Mouse (Mus musculus) neural tube, embryonic 13.5 days (tissue): Measurements from ENCODE around the gene Haao. TPM values are rescaled to one million over a fixed set of nuclear protein-coding genes. Genes with fewer than 3 reads are reported as not detected.
A peak's percentile ranks its signal among the peaks of the same experiment; 100 is the strongest.

Experiments
- ATAC-seq: fragments of 200-750 bp; cut with Nextera tagmentation; 2 replicates; pipeline ENCODE4 v1.8.0; 2017; ENCODE audit warnings: low read depth, mild to moderate bottlenecking, moderate TSS enrichment, moderate library complexity
- H3K27ac ChIP-seq: fragments of 300-500 bp; sonication (generic); replicated peaks from 2 replicates; pipeline ENCODE4 v1.5.1; 2015; ENCODE audit warnings: moderate library complexity, mild to moderate bottlenecking, inconsistent platforms
- H3K27me3 ChIP-seq: fragments of 300-500 bp; sonication (generic); 2 replicates; pipeline ENCODE4 v1.6.1; 2015; ENCODE audit warnings: mild to moderate bottlenecking, inconsistent platforms
- H3K36me3 ChIP-seq: fragments of 300-500 bp; sonication (generic); 2 replicates; pipeline ENCODE4 v1.6.1; 2015; ENCODE audit warnings: mild to moderate bottlenecking, inconsistent platforms
- H3K4me1 ChIP-seq: fragments of 300-500 bp; sonication (generic); replicated peaks from 2 replicates; pipeline ENCODE4 v1.6.1; 2015; ENCODE audit warnings: inconsistent platforms
- H3K4me2 ChIP-seq: fragments of 300-500 bp; sonication (generic); 2 replicates; pipeline ENCODE4 v1.6.1; 2015; ENCODE audit warnings: inconsistent platforms, mild to moderate bottlenecking, moderate library complexity
- H3K4me3 ChIP-seq: fragments of 300-500 bp; sonication (generic); 2 replicates; pipeline ENCODE4 v1.5.1; 2015; ENCODE audit warnings: mild to moderate bottlenecking, inconsistent platforms
- H3K9ac ChIP-seq: fragments of 300-500 bp; sonication (generic); 2 replicates; pipeline ENCODE4 v1.6.1; 2015; ENCODE audit warnings: moderate library complexity, mild to moderate bottlenecking, inconsistent platforms
- H3K9me3 ChIP-seq: fragments of 300-500 bp; sonication (generic); 2 replicates; pipeline ENCODE4 v1.6.1; 2016; ENCODE audit warnings: inconsistent platforms
- WGBS: fragments of 180-500 bp; shearing (Covaris S2); methylation state at CpG from one replicate; pipeline ENCODE4 v1.1.7; 2015; 5-methylcytosine and 5-hydroxymethylcytosine counted together
- polyA plus RNA-seq: library from polyadenylated mRNA; unstranded; fragments of >200 nt; fragmentation: Nextera tagmentation; extraction: Ambion mirVana; gene quantifications from 2 replicates; pipeline ENCODE4 v1.2.1, GENCODE M21; 2015

Haao gene
- polyA plus RNA-seq = not detected in 2 replicates

DNA sequence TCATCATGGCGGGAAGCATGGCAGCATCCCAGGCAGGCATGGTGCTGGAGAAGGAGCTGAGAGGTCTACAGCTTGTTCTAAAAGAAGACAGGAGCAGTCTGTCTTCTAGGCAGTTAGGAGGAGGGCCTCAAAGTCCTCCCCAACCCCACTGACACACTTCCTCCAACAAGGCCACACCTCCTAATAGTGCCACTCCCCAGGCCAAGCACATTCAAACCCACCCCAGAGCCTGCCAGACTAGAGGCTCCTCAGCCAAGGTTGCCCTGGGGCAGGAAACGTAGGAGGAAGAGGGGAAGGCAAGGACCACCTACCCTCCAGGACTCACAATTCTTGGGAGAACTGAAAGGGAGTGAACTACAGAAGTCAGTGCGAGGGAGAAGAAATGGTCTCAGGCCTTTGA lies at the start of gene Haao:
Haao (minus strand) TSS at position 149 of the 400 bp plus-strand sequence.
- no peak within 1 kb of the TSS for H3K27ac ChIP-seq
- WGBS = 89% methylated on average over 3 of the region's 3 CpGs

DNA sequence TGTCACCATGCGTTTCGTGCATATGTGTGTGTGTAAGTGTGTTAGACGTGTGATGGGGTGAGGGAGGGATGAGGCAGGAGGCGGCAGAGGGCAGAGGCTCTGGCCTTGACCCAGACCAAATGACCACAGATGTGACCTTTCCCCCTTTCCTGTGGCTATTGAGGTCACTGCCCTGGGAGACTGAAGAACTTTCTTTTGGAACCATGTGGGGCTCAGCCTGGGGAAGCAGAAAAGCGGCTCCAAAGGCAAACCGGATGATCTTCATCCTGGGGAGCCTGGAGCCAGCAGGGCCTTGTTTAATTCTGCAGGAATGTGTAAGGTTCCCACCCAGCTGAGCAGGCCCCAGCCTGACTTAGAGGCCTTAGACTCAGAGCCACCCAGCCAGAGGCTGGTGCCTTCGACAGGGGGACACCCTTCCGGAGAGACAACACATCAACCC lies 49.6 kb upstream of the Haao start:
- H3K4me1 ChIP-seq = peaks cover 24% of the 10 kb centered on the region
- 69% methylated on average over 8 of the region's 8 CpGs for WGBS

More for the DNA sequence above, at the start of gene Haao:
- Histone ChIP-seq H3K9ac (no peak within 1 kb of the TSS), H3K4me2 (no peak within 1 kb of the TSS), H3K9me3 (no peaks in the 10 kb centered on the region), H3K27me3 (no peaks in the 10 kb centered on the region), H3K4me3 (no peak within 1 kb of the TSS), H3K4me1 (peaks cover 16% of the 10 kb centered on the region), H3K36me3 (no peaks in the 10 kb centered on the region)
- no peak for ATAC-seq

DNA sequence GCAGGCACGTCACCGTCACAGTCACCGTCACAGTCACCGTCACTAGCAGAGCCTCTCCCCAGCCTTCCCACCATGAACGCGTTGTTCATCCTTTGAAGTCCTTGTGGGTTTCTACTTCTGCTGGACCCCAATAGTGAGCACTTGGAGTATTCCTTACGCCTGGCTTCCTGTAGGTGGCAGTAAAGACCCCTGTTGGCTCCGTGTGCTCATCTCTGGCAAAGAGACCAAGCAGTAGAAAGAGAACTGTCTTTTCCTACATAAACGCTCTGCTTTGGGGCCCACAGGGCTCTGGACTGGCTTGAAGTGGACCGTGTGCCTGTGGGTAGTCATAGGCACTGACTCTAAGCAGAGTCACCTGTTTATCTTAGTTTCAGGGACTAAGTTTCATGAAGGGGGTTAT lies 49.0 kb upstream of the Haao start:
- WGBS = 23% methylated on average over 10 of the region's 10 CpGs
- no peaks in the 10 kb centered on the region for H3K9me3 ChIP-seq
- no peak overlapping the region for H3K4me3 ChIP-seq
- H3K27me3 ChIP-seq = no peaks in the 10 kb centered on the region
- H3K4me1 ChIP-seq = peaks cover 18% of the 10 kb centered on the region
- ATAC-seq = no peak
- no peak overlapping the region for H3K27ac ChIP-seq
- no peaks in the 10 kb centered on the region for H3K36me3 ChIP-seq
- no peak overlapping the region for H3K9ac ChIP-seq
- no peak overlapping the region for H3K4me2 ChIP-seq

More for the DNA sequence above, 49.6 kb upstream of the Haao start:
- ATAC-seq = no peak
- Histone ChIP-seq H3K27ac (0 out of 2 replicates have a peak overlapping the region, but pooled peaks have one; percentile 14), H3K4me2 (no peak overlapping the region), H3K36me3 (no peaks in the 10 kb centered on the region), H3K4me3 (no peak overlapping the region), H3K9me3 (no peaks in the 10 kb centered on the region), H3K9ac (no peak overlapping the region), H3K27me3 (no peaks in the 10 kb centered on the region)

DNA sequence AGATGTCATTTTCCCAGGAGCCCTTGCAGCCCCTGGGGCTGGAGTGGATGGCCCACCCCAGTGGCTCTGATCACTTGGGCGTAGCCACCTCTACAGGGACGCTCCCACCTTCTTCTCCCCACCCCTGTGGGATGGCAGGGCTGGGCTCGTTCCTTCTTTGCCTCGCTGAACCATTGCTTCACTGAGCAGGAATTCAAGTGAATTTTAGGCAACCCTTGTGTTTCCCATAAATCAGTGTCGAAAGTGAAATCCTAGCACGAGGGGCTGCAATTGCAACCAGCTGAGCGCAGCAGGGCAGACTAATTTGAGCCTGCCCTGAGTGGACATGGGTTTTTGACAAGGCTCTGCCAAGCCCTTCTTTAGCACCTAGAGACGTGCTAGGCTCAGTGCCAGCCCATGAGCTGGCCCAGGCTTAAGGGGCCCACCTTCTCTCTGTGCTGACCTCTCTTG lies 47.6 kb upstream of the Haao start:
- no peaks in the 10 kb centered on the region for H3K9me3 ChIP-seq
- H3K36me3 ChIP-seq = no peaks in the 10 kb centered on the region
- no peaks in the 10 kb centered on the region for H3K27me3 ChIP-seq
- H3K4me3 ChIP-seq = no peak overlapping the region
- no peak overlapping the region for H3K27ac ChIP-seq
- WGBS = 47% methylated on average over 8 of the region's 8 CpGs
- no peak for ATAC-seq
- H3K4me2 ChIP-seq = no peak overlapping the region
- H3K4me1 ChIP-seq = peaks cover 25% of the 10 kb centered on the region
- H3K9ac ChIP-seq = no peak overlapping the region

DNA sequence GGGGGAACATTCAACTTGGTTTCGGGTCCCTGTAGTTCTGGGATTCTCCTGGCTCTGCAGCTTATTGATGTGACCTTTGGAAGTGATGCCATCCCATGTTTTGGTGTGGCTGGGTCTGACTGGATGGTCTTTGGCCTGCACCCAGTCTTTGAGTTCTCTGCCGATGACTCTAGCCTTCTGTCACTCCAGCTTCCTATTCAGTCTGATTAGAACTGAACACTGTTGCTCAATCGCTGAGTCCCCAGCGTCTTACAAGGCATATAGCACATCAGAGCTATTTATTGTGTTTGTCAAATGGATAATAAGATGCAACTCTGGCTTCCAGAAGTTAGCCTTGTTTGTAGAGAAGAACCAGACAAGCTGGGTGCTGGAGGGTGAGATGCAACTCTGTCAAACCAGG lies 45.4 kb upstream of the Haao start:
- Histone ChIP-seq H3K4me2 (no peak overlapping the region), H3K27ac (no peak overlapping the region), H3K4me3 (no peak overlapping the region), H3K27me3 (no peaks in the 10 kb centered on the region), H3K9ac (no peak overlapping the region), H3K4me1 (peaks cover 38% of the 10 kb centered on the region), H3K9me3 (no peaks in the 10 kb centered on the region), H3K36me3 (no peaks in the 10 kb centered on the region)
- no peak for ATAC-seq
- WGBS = 88% methylated on average over 4 of the region's 4 CpGs

DNA sequence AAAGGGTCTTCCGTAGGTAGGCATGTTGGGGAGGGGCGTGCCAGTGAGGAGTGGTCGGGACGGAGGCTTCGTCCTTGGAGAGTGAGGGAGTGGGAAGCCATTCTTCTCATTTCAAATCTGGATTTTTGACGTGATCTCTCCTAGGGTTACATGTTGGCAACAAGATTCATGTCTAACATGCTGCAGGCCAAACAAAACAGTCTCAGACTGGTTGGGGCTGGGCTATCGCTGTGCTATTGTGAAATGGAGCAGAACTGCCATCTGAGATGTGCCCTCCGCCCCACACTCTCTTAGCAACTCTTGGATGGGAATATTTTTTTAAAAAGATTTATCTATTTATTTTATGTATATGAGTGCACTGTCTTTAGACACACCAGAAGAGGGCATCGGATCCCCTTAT lies 44.1 kb upstream of the Haao start:
- 78% methylated on average over 9 of the region's 9 CpGs for WGBS
- H3K27me3 ChIP-seq = no peaks in the 10 kb centered on the region
- no peak for ATAC-seq
- no peaks in the 10 kb centered on the region for H3K36me3 ChIP-seq
- no peak overlapping the region for H3K27ac ChIP-seq
- H3K4me2 ChIP-seq = no peak overlapping the region
- no peak overlapping the region for H3K9ac ChIP-seq
- peaks cover 28% of the 10 kb centered on the region for H3K4me1 ChIP-seq
- H3K9me3 ChIP-seq = no peaks in the 10 kb centered on the region
- no peak overlapping the region for H3K4me3 ChIP-seq

DNA sequence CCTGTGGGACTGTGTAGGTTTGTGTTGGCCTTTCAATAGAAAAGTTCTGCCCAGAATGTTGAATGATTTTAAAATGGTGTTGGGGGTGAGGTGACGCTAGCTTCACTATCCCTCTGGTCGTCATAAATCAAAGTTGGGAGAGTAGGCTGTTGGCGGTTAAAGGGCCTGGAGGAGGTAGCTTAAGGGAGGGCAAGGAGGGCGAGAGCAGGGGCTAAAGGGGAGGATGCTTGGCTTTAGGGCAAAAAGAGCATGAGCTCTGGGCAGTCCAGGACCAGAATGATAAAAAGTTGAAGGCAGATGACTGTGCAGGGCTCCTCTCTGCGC lies 42.6 kb upstream of the Haao start:
- Histone ChIP-seq H3K9ac (no peak overlapping the region), H3K4me2 (no peak overlapping the region), H3K27ac (peak overlapping the region; percentile 74), H3K4me3 (no peak overlapping the region), H3K27me3 (no peaks in the 10 kb centered on the region), H3K9me3 (no peaks in the 10 kb centered on the region), H3K36me3 (no peaks in the 10 kb centered on the region), H3K4me1 (peaks cover 26% of the 10 kb centered on the region)
- WGBS = 50% methylated on average over 5 of the region's 5 CpGs
- ATAC-seq = no peak

DNA sequence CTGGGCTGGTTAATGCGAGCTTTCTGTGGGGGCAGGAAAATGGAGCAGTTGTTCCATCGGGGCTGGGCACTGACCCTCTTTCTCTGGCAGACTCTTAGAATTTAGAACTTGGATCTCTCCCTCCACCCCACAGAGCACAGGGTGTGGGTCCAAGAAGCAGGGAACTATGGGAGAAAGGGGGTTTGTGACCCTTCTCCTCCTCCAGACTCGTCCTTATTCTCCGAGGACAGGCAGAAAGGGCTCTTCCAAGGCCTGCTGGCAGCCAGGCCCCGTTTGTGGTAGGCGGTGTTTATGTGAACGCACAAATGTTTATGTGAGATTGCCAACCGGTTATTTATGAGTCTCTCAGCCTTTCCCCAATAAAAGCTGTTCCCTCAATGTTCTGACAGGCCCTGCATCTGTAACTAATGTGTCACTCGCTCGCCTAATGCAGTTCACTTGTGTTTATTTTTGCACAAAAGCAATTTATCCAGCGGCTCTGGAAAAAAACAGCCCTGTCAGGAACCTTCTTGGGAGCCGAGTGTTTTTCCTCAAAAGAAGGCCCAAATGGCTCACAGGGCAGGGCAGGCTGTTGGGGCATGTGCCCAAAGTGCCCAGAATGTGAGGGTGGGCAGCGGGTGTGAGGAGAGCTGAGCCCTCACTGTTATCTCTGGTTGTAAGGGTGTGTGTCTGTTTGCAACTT lies 42.1 kb upstream of the Haao start:
- Histone ChIP-seq H3K4me1 (peaks cover 21% of the 10 kb centered on the region), H3K36me3 (no peaks in the 10 kb centered on the region), H3K9me3 (no peaks in the 10 kb centered on the region), H3K27me3 (no peaks in the 10 kb centered on the region), H3K27ac (peak overlapping the region; percentile 74), H3K9ac (0 out of 2 replicates have a peak overlapping the region, but pooled peaks have one; percentile 17), H3K4me2 (no peak overlapping the region), H3K4me3 (no peak overlapping the region)
- 31% methylated on average over 13 of the region's 13 CpGs for WGBS
- ATAC-seq = peak; percentile 76

DNA sequence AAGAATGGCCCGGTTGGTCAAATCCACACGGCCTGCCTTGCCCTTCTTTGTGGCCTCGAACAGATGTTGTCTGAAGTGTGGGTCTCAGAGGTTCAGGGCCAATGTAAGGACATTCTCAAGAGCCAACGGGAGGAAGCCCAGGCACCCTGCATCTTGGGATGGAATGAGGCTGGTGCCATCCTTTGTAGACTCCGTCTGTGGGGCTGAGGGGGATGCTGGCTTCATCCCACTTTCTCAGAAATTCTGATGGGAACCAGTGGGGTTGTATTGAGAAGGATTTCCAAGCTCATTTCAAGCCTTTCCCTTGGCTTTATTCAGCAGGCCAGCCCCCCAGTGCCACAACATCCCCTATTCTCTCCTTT lies 41.5 kb upstream of the Haao start:
- ATAC-seq = peak; percentile 52; the same call in 1 of the 2 replicates
- H3K36me3 ChIP-seq = no peaks in the 10 kb centered on the region
- no peaks in the 10 kb centered on the region for H3K9me3 ChIP-seq
- no peak overlapping the region for H3K4me3 ChIP-seq
- no peak overlapping the region for H3K9ac ChIP-seq
- WGBS = 81% methylated on average over 5 of the region's 5 CpGs
- no peaks in the 10 kb centered on the region for H3K27me3 ChIP-seq
- no peak overlapping the region for H3K4me2 ChIP-seq
- H3K27ac ChIP-seq = peak overlapping the region; percentile 74
- H3K4me1 ChIP-seq = peaks cover 21% of the 10 kb centered on the region

DNA sequence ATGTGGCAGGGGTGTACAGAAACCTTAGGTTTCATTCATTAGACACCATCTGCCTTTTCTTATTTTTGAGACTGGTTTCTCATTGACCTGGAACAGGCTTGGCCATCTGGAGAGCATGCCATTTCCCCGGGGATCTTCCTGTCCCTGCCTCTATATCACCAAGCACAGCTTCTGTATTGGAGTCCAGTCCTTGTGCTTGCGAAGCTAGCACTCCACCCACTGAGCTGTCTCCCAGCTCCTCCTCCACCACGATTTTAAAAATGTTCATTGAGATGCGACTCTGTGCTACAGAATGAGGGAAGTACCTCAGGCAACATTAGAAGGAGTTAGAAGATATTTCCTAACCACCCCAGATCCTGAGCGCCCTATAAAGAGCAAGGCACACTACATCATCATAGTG lies 39.5 kb upstream of the Haao start:
- 80% methylated on average over 5 of the region's 5 CpGs for WGBS
- Histone ChIP-seq H3K9me3 (no peaks in the 10 kb centered on the region), H3K4me2 (no peak overlapping the region), H3K27me3 (no peaks in the 10 kb centered on the region), H3K4me1 (peaks cover 21% of the 10 kb centered on the region), H3K4me3 (no peak overlapping the region), H3K9ac (no peak overlapping the region), H3K36me3 (no peaks in the 10 kb centered on the region), H3K27ac (no peak overlapping the region)
- no peak for ATAC-seq

DNA sequence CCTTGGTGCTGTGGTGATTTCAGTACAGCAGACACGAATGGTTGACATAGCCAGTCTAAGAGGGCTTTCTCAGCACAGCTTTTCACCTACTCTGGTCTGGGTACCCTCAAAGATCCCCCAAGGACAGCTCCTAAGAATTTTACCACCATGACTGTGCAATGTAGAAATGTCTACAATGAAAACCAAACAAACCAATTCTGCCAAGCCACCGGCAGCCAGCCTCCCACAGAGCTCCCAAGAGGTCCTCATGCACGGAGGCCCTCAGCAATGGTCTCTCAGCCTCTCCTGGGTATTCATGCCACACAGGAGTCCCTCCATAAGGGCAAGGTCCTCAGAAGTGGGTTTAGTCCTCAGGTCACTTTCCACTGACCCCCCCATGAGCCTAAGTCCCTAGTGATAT lies 38.6 kb upstream of the Haao start:
- Histone ChIP-seq H3K4me1 (peaks cover 21% of the 10 kb centered on the region), H3K27me3 (no peaks in the 10 kb centered on the region), H3K9ac (no peak overlapping the region), H3K9me3 (no peaks in the 10 kb centered on the region), H3K4me2 (no peak overlapping the region), H3K36me3 (no peaks in the 10 kb centered on the region), H3K27ac (no peak overlapping the region), H3K4me3 (no peak overlapping the region)
- no peak for ATAC-seq
- 84% methylated on average over 3 of the region's 3 CpGs for WGBS

DNA sequence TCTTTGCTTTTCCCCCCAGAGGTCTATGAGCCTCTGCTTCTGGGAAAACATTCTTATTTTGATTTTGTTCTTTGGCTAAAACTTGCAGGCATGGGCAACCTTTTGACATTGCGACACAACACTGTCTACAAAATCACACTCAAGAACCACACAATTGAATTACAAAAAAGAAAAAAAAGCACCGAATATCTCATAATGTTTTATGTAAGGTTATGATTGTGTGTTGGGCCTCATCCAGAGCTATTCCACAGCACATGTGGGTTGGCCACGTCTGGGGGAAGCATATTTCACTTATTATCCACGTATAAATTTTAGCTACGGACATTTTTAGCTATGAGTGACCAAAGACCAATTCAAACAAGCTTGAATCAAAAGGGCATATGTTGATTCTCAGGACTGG lies 38.0 kb upstream of the Haao start:
- 86% methylated on average over 5 of the region's 5 CpGs for whole genome bisulfite sequencing
- no peak overlapping the region for H3K9ac ChIP-seq
- H3K36me3 ChIP-seq = no peaks in the 10 kb centered on the region
- H3K9me3 ChIP-seq = no peaks in the 10 kb centered on the region
- H3K27me3 ChIP-seq = no peaks in the 10 kb centered on the region
- no peak overlapping the region for H3K4me2 ChIP-seq
- no peak overlapping the region for H3K27ac ChIP-seq
- no peak overlapping the region for H3K4me3 ChIP-seq
- ATAC-seq = no peak
- peaks cover 17% of the 10 kb centered on the region for H3K4me1 ChIP-seq

DNA sequence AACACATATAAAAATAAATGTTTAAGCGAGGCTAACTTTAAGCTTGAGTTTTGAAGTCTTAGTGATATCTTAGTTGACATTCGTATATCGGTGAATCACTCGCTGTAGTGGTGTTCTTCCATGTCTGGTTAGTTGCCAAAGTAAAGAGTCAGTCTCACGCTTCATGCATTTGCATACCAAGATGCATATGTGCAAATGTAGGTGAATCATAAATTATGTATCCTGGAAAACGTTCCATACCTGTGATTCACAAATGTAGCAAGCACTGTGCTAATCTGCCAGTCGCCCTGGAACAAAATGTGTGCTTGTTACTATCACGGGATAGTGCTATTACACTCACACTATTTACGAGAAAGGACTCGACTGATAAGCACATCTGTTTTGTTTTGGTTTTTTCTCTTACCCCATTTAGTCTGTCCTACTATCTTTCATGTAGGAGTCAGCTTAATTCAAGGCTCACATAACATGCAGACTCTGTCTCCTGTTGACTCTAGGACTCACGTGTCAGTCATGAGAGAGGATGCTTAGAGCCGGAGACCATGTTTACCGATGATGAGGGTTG lies 37.3 kb upstream of the Haao start:
- Histone ChIP-seq H3K4me1 (peaks cover 11% of the 10 kb centered on the region), H3K27me3 (no peaks in the 10 kb centered on the region), H3K4me2 (no peak overlapping the region), H3K27ac (no peak overlapping the region), H3K36me3 (no peaks in the 10 kb centered on the region), H3K9me3 (no peaks in the 10 kb centered on the region), H3K4me3 (no peak overlapping the region), H3K9ac (no peak overlapping the region)
- no peak for ATAC-seq
- 90% methylated on average over 13 of the region's 13 CpGs for WGBS
